Mouse (Mus musculus) spleen, adult 12 weeks (tissue): ENCODE data around the gene Mndal.
A peak's percentile ranks its signal among the peaks of the same experiment; 100 is the strongest.
"Not testable (repeated sequence)": the region's sequence is repeated elsewhere in the genome, so short reads cannot be mapped to it uniquely, and the experiment has no call there.

Experiments
- DNase-seq: peaks from one replicate; pipeline ENCODE4 v3.0.0; 2022; ENCODE audit warnings: low spot score

The Mndal gene

GRCm38 (mm10) chr1:173887026-173887787 lies 55.1 kb downstream of the Mndal start:
- not testable (repeated sequence) for DNase-seq

GRCm38 (mm10) chr1:173880004-173880666 lies 62.2 kb downstream of the Mndal start:
- not testable (repeated sequence) for DNase-seq

- not testable (repeated sequence) for DNase-seq
These were observed 62.9 kb downstream of the Mndal start for GRCm38 (mm10) chr1:173879225-173879987.

GRCm38 (mm10) chr1:173878264-173878663 lies 64.0 kb downstream of the Mndal start:
- not testable (repeated sequence) for DNase-seq

- DNase-seq = not testable (repeated sequence)
These were observed 65.2 kb downstream of the Mndal start for GRCm38 (mm10) chr1:173877125-173877524.

- not testable (repeated sequence) for DNase-seq
These were observed 73.7 kb downstream of the Mndal start for GRCm38 (mm10) chr1:173868586-173868985.

- no peak for DNase-seq
These were observed 75.8 kb downstream of the Mndal start for GRCm38 (mm10) chr1:173866504-173866903.

GRCm38 (mm10) chr1:173853711-173854110 lies 88.6 kb downstream of the Mndal start:
- not testable (repeated sequence) for DNase-seq

GRCm38 (mm10) chr1:173852853-173853252 lies 89.4 kb downstream of the Mndal start:
- DNase-seq = not testable (repeated sequence)

GRCm38 (mm10) chr1:173846193-173846592 lies 96.1 kb downstream of the Mndal start:
- DNase-seq = not testable (repeated sequence)

- DNase-seq = peak; percentile 23
These were observed 97.5 kb downstream of the Mndal start for GRCm38 (mm10) chr1:173844754-173845153.

GRCm38 (mm10) chr1:173821481-173821803 lies 120.8 kb downstream of the Mndal start:
- DNase-seq = not testable (repeated sequence)

GRCm38 (mm10) chr1:173820794-173821480 lies 121.4 kb downstream of the Mndal start:
- DNase-seq = not testable (repeated sequence)

- not testable (repeated sequence) for DNase-seq
These were observed 133.0 kb downstream of the Mndal start for GRCm38 (mm10) chr1:173809294-173809693.

GRCm38 (mm10) chr1:173802689-173803281 lies 139.5 kb downstream of the Mndal start:
- not testable (repeated sequence) for DNase-seq

- DNase-seq = not testable (repeated sequence)
These were observed 140.1 kb downstream of the Mndal start for GRCm38 (mm10) chr1:173802207-173802606.

- not testable (repeated sequence) for DNase-seq
These were observed 140.5 kb downstream of the Mndal start for GRCm38 (mm10) chr1:173801791-173802190.
